Mouse (Mus musculus) regulatory T cell (primary cell): ENCODE results near the gene Krtap3-3.
"Not testable (repeated sequence)": the region's sequence is repeated elsewhere in the genome, so short reads cannot be mapped to it uniquely, and the experiment has no call there.

Experiments
- in situ Hi-C: fragments of 300-600 bp; cut with MboI, MseI; formaldehyde crosslinking; loops from one replicate; pipeline ENCODE4 v1.15.1; 2025; ENCODE audit warnings: high pct_unique_total_duplicates

Krtap3-3 gene

DNA sequence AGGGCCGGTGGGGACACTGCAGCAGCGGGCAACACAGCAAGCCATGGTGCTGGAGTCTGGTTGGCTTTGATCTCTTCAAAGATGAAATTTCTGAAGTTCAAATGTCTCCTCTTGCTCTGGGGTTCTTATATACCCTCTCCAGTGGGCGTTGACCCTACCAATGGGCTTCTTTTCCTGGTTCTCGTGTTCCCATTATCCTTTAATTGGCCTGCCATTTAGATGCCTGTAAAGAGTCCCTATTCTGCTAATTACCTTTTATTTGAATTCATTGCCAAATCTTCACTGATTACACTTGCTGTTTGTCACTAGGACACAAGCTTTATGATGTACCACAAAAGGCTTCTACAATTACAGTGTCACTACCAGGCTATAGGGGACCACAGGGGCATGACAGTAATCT lies at the start of gene Krtap3-3:
TSS of gene Krtap3-3 (minus strand) at position 101 of the 400 bp plus-strand sequence.
- in situ Hi-C loops, result no loop called here

DNA sequence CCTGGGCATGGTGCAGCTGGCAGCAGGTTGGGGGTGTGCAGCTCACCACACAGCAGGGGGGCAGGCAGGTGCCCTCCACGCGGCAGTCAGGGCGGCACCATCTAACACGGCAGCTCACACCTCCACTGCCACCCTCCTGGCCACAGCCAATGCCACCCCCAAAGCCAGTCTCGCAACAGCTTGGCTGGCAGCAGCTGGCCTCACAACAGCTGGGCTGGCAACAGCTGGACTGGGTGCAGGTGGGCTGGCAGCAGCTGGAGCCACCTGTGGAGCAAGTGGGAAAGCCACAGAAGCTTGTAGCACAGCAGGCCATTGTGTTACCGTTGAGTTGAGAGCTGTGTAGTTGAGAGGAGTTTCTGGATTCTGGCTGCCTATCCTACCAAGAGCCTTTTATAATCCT lies 47.1 kb upstream of the Krtap3-3 start, which contains the start of gene Krtap9-3:
TSS of gene Krtap9-3 (minus strand) at position 364 of the 400 bp plus-strand sequence.
- in situ Hi-C loops, result not testable (repeated sequence)

DNA sequence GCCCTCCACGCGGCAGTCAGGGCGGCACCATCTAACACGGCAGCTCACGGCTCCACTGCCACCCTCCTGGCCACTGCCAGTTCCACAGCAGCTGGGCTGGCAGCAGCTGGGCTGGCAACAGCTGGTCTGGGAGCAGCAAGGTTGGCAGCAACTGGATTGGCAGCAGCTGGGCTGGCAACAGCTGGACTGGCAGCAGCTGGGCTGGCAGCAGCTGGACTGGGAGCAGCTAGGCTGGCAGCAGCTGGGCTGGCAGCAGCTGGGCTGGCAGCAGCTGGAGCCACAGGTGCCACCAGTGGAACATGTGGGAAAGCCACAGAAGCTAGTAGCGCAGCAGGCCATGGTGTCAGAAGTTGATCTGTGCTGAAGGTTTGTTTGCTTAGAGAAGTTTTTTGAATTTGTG lies 40.3 kb upstream of the Krtap3-3 start, which contains the start of gene Krtap1-3:
TSS of gene Krtap1-3 (minus strand) at position 359 of the 400 bp plus-strand sequence.
- in situ Hi-C loops, result no loop called here

DNA sequence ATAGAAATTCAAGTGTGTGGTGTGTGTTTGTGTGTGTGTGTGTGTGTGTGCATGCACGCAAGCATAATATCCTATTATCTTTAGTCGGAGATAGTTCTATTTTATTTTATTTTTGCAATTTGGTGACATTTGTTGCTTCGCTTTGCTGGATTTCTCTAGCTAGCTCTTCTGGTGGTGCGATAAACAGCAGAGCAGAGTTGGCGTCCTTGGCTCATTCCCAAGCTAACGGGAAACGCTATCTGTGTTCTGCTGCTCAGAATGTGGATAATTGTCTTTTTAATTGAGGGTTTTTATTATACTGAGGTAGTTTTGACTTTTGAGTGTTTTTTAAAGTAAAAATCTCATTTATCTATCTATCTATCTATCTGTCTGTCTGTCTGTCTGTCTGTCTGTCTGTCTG lies 34.4 kb upstream of the Krtap3-3 start:
- in situ Hi-C loops, result no loop called here

DNA sequence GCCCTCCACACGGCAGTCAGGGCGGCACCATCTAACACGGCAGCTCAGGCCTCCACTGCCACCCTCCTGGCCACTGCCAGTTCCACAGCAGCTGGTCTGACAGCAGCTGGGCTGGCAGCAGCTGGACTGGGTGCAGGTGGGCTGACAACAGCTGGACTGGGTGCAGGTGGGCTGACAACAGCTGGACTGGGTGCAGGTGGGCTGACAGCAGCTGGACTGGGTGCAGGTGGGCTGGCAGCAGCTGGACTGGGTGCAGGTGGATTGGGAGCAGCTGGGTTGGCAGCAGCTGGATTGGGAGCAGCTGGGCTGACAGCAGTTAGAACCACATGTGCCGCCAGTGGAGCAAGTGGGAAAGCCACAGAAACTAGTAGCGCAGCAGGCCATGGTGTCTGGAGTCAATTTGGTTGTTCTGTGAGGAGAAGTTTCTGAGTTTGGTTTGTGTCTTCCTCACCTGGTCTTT lies 32.6 kb upstream of the Krtap3-3 start, which contains the start of gene Krtap1-4:
TSS of gene Krtap1-4 (minus strand) at position 410 of the 460 bp plus-strand sequence.
- in situ Hi-C loops, result no loop called here

DNA sequence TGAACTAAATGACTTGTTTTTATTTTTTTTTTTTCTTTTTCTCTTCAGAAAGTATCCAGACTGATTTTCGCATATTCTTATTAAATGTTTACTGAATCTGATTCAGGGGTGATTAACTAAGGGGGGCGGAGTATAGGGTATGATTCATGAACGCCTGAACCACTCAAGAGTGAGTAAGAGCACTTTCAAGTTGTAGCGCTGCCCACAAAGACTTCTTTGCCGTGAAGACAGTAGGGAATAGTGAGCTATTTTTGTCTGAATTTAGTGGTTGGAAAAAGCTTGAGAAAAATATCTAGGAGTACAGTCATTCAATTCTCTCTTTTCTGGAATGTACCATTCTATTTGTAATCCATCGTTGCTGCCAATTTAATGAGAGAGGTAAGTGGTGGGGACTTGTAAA lies 30.9 kb upstream of the Krtap3-3 start:
- in situ Hi-C loops, result no loop called here

DNA sequence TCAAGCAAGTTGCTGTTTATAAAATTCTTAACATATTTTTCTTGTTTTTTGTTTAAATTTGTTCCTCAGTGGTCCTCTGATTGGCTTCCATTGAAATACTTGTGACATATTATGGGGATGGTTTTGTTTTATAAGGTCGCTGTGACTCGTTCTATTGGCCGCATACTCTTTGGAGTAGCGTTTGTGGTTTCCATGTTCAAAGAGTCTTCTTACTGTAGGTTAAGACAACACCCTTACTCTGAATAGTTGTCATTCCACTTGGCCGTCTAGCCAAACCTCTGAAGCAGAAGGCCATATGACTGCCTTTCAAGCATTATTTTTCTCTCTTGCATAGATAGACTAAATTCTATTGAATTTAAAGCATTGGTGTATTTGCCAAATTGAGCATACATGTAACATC lies 30.4 kb upstream of the Krtap3-3 start:
- in situ Hi-C loops, result no loop called here

DNA sequence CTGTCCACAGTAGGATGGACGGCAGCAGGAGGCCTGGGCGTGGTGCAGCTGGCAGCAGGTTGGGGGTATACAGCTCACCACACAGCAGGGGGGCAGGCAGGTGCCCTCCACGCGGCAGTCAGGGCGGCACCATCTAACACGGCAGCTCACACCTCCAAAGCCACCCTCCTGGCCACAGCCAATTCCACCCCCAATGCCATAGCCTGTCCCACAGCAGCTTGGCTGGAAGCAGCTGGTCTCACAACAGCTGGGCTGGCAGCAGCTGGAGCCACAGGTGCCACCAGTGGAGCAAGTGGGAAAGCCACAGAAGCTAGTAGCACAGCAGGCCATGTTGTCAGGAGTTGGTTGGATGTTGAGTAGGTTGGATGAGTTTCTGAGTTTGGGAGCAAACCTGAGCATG lies 30.0 kb upstream of the Krtap3-3 start, which contains the start of gene Krtap1-5:
TSS of gene Krtap1-5 (minus strand) at position 381 of the 400 bp plus-strand sequence.
- in situ Hi-C loops, result no loop called here

DNA sequence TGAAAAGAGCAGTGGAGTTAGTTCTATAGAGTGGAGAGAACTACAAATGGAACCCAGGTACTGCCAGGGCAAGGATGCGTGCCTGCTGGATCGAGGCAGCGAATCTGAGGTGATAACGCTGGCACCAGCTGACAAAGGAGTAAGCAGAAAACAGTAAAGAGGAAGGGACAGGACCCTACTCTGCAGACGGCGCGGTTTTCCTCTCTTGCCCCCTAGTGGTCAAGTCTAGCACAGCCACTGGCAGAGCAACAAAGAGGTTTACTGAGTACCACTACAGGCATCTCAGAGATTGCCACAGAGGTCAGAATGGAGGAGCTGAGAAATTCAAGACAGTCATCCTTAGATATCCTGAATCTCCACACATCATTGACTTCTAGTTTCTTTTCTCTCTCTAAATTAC lies 23.4 kb upstream of the Krtap3-3 start:
- in situ Hi-C loops, result no loop called here

DNA sequence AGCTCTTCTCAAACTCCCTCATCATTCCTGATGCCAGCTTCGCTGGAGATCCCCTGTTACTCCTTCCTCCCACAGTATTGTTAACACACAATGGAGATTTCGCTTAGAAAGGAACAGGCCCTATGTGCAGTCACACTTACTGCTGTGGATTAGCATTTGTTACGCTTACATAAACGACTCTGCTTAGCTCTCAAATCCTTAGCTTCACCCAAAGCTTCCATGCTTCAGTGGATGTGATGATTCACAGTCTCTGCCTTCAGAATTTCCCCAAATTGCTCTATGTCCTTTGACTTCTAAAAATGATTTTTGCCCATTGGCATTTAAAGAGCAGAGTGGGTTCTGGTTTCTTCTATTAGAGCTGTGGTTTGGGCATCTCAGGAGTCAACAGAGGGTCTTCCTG lies 22.5 kb upstream of the Krtap3-3 start:
- in situ Hi-C loops, result no loop called here

DNA sequence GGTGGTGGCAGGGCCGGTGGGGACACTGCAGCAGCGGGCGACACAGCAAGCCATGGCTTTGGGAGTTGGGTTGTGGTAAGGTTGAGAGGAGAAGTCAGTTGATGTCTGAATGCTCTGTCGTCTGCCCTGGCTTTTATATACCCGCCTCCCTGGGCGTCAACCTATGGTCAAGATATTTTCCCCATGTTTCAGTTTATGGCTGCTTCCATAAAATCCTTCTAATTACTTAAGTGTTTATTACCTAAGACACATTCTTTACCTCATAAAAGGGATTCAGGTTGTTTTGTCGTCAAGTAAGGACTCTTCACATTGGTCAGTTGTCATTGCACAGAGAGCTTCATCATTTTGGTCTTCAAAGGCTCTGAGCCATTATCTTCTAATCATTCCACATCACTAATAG lies 15.9 kb upstream of the Krtap3-3 start, which contains the start of gene Krtap3-1:
TSS of gene Krtap3-1 (minus strand) at position 101 of the 400 bp plus-strand sequence.
- in situ Hi-C loops, result no loop called here

DNA sequence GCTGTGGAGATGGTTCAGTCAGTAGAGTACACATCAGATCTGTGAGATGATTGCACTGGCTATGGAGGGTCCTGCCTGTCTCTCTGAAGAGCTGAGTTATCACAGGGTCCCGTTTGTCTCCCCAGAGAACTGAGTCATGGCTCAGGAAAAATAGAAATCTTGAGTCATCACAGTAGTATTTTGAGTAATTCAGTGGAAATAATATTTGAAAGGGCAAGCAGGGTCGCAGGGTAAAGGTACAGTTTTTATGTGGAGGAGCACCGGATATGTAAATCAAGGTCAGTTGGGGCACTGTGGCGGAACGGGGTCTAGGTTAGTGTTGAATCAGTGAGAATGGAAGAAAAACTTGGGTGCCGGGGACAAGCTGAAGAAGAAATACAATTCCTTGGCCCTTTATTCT lies 11.9 kb upstream of the Krtap3-3 start:
- in situ Hi-C loops, result no loop called here

DNA sequence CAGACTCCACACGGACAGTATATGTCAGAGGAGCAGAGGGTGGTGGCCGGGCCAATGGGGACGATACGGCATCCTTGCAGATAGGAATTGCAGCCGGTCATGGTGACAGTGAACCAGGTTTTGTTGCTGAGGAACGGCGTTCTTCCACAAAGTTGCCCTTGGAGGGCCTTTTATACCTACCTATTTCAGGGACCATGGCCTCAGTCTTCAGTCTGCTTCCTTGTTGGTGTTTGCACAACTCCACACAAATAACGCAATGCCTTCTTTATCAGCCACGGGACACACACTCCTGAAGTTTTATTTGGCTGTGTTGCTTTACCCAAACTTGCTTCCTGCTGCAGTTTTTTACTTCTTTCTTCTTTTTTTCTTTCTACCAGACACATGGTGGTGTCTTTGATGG lies 8.7 kb upstream of the Krtap3-3 start, which contains the start of gene Gm11939:
TSS of gene Gm11939 (minus strand) at position 101 of the 400 bp plus-strand sequence.
- in situ Hi-C loops, result no loop called here

DNA sequence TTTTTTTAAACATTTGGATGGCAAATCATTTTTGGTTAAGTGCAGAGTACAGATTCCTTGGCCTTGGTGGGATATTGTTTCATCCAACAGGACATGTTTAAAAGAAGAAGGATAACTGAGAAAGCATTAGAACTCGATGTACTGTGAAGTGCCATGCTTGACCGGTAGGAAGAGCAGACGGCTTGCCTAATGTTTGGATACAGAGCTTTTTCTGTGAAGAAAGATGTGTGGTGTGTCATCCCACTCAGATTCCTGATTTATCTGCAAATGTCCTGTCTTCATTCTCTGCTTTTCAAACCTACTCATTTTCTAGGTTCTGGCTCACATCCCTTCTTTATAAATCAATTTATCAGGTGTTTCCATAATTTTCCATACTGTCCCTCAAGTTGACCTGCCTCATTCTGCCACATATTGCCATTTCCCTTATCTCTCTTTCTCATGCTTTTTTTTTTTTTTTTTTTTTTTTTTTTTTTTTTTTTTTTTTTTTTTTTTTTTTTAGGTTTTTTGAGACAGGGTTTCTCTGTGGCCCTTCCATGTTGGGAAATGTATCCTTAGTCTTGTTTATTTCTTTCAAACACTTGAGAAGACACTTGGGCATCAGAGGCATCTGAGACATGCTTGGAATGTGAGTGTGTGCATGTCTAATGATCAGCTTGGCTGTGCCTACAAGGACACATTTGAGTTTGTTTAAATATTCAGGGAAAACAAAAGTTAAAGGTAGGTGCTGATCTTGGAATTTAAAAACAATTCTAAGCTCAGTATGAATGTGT lies 7.5 kb upstream of the Krtap3-3 start:
- in situ Hi-C loops, result no loop called here

DNA sequence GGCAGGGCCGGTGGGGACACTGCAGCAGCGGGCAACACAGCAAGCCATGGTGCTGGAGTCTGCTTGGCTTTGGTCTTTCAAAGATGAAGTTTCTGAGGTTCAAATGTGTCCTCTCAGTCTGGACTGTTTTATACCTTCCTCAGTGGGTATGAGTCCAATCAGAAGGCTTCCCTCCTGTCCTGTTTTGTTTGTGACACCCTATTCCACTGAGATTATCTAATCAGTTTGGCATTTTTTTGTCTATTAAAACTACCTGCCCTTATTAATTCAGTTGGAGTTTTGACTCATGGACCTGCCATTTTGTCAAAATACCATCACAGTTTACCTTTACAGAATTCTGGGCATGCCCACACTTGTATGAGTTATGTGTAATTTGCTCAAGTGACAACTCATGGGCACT lies 6.1 kb upstream of the Krtap3-3 start, which contains the start of gene Krtap3-2:
TSS of gene Krtap3-2 (minus strand) at position 101 of the 400 bp plus-strand sequence.
- in situ Hi-C loops, result no loop called here

DNA sequence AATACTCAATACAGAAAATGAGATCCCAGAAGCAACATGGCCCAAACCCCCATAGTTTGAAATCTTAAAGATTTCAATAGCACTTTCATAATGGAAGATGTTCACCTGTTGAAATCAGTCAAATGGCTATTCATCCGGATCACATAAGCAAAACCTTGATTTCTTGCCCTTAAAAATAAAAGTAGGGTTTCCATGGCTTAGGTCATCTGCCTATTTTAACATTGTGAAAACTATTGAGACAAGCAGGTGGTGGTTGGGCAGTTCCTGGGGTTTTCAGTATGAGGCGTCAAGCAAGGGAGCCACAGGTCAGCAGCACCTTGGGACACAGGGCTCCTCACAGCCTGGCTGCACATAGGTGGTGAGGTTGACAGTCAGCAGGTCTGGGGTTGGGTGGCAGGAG lies 5.5 kb upstream of the Krtap3-3 start:
- in situ Hi-C loops, result no loop called here

DNA sequence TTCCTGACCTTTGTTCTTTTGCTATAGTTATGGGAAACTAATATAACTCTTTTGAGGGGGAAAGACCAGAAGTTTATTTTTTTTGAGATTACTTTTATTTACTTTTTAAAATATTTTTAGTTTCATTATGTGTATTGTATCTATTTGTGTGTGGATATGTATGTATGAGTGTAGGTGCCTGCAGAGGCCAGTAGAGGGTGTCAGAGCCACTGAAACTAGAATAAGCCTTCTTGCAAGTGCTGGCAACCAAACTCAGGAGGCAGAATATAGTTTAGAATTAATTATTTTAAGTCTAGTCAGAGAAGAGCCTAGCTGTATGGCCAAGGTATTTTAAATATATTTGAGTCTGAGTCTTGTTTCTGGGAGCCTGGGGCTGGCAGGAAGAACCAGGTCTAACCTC lies 2.8 kb downstream of the Krtap3-3 start:
- in situ Hi-C loops, result no loop called here

DNA sequence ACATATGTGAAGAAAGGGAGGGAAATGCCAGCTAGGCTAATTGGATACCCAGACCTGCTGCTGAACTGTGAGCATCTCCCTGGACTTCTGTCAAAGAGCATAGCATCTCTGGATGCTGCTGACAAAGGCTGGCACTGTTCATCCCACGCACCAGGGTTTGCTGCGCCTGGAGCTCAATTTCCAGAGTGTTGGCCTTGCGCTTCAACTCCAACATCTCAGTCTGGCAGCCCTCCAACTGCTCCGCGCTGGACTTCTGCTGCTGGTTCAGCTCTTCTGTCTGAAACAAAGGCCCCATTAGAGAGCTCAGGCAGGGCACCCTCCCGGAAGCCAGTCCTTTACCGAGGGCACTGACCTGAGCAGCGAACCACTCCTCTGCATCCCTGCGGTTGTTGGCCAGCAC lies 10.9 kb downstream of the Krtap3-3 start:
- in situ Hi-C loops, result no loop called here

DNA sequence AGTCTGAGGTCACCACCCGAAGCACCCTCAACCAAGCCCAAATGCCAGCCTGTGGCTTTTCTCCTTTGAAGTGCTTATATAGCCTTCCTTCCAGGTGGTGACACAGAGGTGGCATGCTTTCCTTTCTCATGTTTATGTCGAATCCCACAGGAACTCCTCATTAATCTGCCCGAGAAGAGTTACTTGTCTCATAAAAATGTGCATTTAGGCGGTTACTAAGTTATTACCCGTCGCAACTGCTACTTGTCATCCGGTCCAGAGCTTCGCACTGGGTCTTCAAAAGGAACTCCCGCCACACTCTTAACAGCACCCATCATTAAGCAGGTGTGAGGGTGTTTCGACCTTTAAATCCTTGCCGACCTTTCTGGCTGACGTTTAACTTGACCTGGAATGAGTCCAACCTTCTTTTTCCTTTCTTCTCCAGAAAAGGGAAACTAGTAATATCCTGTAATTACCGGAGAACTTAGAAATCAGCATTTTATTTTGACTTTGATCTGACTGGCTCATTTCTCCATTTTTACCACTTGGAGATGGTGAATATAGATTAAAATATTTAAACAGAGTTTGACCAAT lies 29.3 kb downstream of the Krtap3-3 start, which contains the start of gene Krt39:
TSS of gene Krt39 (minus strand) at position 51 of the 573 bp plus-strand sequence.
- in situ Hi-C loops, result no loop called here

DNA sequence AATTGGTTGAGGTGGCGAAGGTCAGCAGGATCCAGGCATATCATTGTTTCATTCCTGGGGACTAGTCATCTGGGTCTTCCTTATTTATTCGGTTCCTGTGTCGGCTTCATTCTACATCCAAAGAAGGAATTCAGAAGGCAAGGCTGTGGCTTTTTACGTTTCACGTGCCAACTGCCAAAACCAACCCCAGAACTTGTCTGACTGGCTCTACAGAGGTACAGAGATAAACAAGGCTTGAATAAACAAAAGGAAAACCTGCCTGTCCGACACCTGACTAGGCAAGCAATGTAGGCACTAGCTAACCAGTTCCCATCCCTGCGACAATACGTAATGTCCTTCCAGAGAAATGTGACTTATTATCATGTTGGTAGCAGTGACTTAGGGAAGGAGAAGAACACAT lies 36.6 kb downstream of the Krtap3-3 start:
- in situ Hi-C loops, result no loop called here
